Comparison of ENCODE assay signal across 10 mouse cellular contexts in the genomic region with DNA sequence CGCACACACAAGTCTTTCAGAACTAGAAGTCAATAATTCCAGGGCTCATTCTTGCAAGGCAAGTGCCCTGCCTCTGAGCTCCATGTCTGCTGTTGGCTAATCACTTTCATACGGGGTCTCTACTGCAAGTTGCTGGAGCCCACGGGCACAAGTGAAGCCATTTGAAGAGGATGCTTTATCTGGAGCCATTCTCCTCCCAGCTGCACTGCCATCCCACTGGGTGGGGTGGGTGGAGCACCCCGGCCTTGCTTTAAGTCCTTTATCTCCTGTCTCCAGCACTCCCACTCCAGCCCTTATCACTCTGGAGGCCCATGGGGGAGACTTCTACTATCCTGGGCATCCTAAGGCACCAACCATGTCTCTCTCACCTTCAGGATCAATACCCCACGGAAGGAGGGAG. TPM values are rescaled to one million over a fixed set of nuclear protein-coding genes. Genes with fewer than 3 reads are reported as not detected.
DNase-seq lines count a peak whose midpoint lies in the region; ATAC-seq and TF ChIP-seq lines count a peak whose summit lies in the region.
"Had no signal": no experiment of that assay in that cellular context is flagged by ENCODE, and none has a peak within 500 bp of the region (broad histone marks: within the 10 kb centered on the region; RNA-seq: fewer than 3 reads in every experiment).

No protein-coding gene starts in this region.

- peak overlapping the region; percentile 84 for H3K27ac ChIP-seq in MEL (ENCODE audit: control insufficient read depth, low read depth, low read length)
- H3K27ac ChIP-seq in hindbrain, embryonic 11.5 days (ENCODE audit: low read depth, low read length) = 0 out of 2 replicates have a peak overlapping the region, but pooled peaks have one; percentile 17
- no peak overlapping the region for H3K27ac ChIP-seq in midbrain, embryonic 11.5 days (ENCODE audit: low read depth, low read length)

- DNase-seq in heart, adult 11 months = peak; percentile 87
- no peak for DNase-seq in heart, adult 18-20 months
- peak; percentile 94 for DNase-seq in MEL (ENCODE audit: low read depth, low spot score)
- no peak for DNase-seq in hindbrain, embryonic 11.5 days (ENCODE audit: low spot score)
- DNase-seq in midbrain, embryonic 11.5 days (ENCODE audit: low spot score, missing footprints) = no peak
- DNase-seq in urinary bladder, adult 2 months (ENCODE audit: low spot score) = no peak
- no peak for DNase-seq in right cerebral cortex, postnatal 25 days
- DNase-seq in layer of hippocampus, postnatal 14 days (ENCODE audit: low spot score in 2 of 2) = no peak

- H3K4me1 ChIP-seq in MEL (ENCODE audit: control insufficient read depth in 1 of 2, insufficient read depth in 2 of 2, low read length in 2 of 2) = peaks cover 9 to 47% of the 10 kb centered on the region in 2 experiments
- H3K4me1 ChIP-seq in hindbrain, embryonic 11.5 days (replicated peaks; ENCODE audit: control insufficient read depth, insufficient read depth, low read length) = peaks cover 11% of the 10 kb centered on the region; the same call in 1 of the 2 replicates
- H3K4me1 ChIP-seq in midbrain, embryonic 11.5 days (ENCODE audit: control insufficient read depth, insufficient read depth, low read length) = peaks cover 18% of the 10 kb centered on the region

- no peak for TF ChIP-seq CTCF in MEL (IDR thresholded peaks at IDR 0.05 in 2 of 3, conservative IDR thresholded peaks at IDR 0.05 in 1 of 3; ENCODE audit: control insufficient read depth in 1 of 3, insufficient read depth in 1 of 3, low read depth in 2 of 3, low read length in 3 of 3, poor library complexity in 1 of 3, severe bottlenecking in 1 of 3)

- H3K79me2 ChIP-seq in MEL (ENCODE audit: control insufficient read depth, insufficient read depth, low read length, poor library complexity) = peaks cover 22% of the 10 kb centered on the region

- H3K4me2 ChIP-seq in hindbrain, embryonic 11.5 days (replicated peaks; ENCODE audit: low read depth, low read length) = peak overlapping the region; percentile 85
- H3K4me2 ChIP-seq in midbrain, embryonic 11.5 days = peak overlapping the region; percentile 85

- H3K9me3 ChIP-seq in MEL (replicated peaks; ENCODE audit: insufficient read depth, low read length) = no peaks in the 10 kb centered on the region
- no peaks in the 10 kb centered on the region for H3K9me3 ChIP-seq in hindbrain, embryonic 11.5 days (ENCODE audit: control insufficient read depth, low read length)
- H3K9me3 ChIP-seq in midbrain, embryonic 11.5 days (ENCODE audit: control insufficient read depth, low read length) = no peaks in the 10 kb centered on the region

- no peak for TF ChIP-seq RAD21 in MEL (IDR thresholded peaks at IDR 0.05; ENCODE audit: low read depth, low read length)

- H3K36me3 ChIP-seq in MEL (ENCODE audit: control insufficient read depth in 1 of 2, insufficient read depth in 2 of 2, low read length in 2 of 2) = peaks cover 4 to 38% of the 10 kb centered on the region in 2 experiments; a peak in 3 of 4 replicates
- 0 out of 2 replicates have a peak, but pooled peaks cover 2% of the 10 kb centered on the region for H3K36me3 ChIP-seq in hindbrain, embryonic 11.5 days (ENCODE audit: control insufficient read depth, insufficient read depth, low read length)
- H3K36me3 ChIP-seq in midbrain, embryonic 11.5 days (ENCODE audit: control insufficient read depth, insufficient read depth, low read length) = 0 out of 2 replicates have a peak, but pooled peaks cover 3% of the 10 kb centered on the region

- no peaks in the 10 kb centered on the region for H3K27me3 ChIP-seq in MEL (ENCODE audit: control insufficient read depth in 1 of 2, insufficient read depth in 2 of 2, low read length in 2 of 2)
- no peaks in the 10 kb centered on the region for H3K27me3 ChIP-seq in hindbrain, embryonic 11.5 days (ENCODE audit: control insufficient read depth, insufficient read depth, low read length)
- no peaks in the 10 kb centered on the region for H3K27me3 ChIP-seq in midbrain, embryonic 11.5 days (ENCODE audit: control insufficient read depth, insufficient read depth, low read length)

- TF ChIP-seq EP300 in MEL (IDR thresholded peaks at IDR 0.05; ENCODE audit: low read depth in 1 of 2, low read length in 2 of 2) = peak; percentile 91 to 95

- peak overlapping the region; percentile 91 for H3K9ac ChIP-seq in MEL (ENCODE audit: control insufficient read depth, low read depth, low read length, poor library complexity, severe bottlenecking)
- peak overlapping the region; percentile 97 for H3K9ac ChIP-seq in hindbrain, embryonic 11.5 days (ENCODE audit: low read depth, low read length)
- peak overlapping the region; percentile 99 for H3K9ac ChIP-seq in midbrain, embryonic 11.5 days (ENCODE audit: low read length)

- peak overlapping the region; percentile 65 to 73 for H3K4me3 ChIP-seq in MEL (ENCODE audit: control insufficient read depth in 1 of 2, insufficient read depth in 1 of 2, low read depth in 2 of 2, low read length in 2 of 2)
- peak overlapping the region; percentile 89 for H3K4me3 ChIP-seq in hindbrain, embryonic 11.5 days (ENCODE audit: low read depth, low read length)
- H3K4me3 ChIP-seq in midbrain, embryonic 11.5 days (ENCODE audit: low read depth, low read length) = peak overlapping the region; percentile 71

- peak; percentile 58 to 73; a peak in 2 of 4 replicates for TF ChIP-seq POLR2A in MEL (IDR thresholded peaks at IDR 0.05; ENCODE audit: control insufficient read depth in 1 of 2, insufficient read depth in 1 of 2, low read depth in 1 of 2, low read length in 2 of 2, poor library complexity in 1 of 2)

- WGBS in hindbrain, embryonic 11.5 days = 65% methylated on average over 5 of the region's 5 CpGs
- 72% methylated on average over 5 of the region's 5 CpGs for WGBS in midbrain, embryonic 11.5 days

- ATAC-seq in hindbrain, embryonic 11.5 days (ENCODE audit: low FRiP score) = no peak
- ATAC-seq in midbrain, embryonic 11.5 days (ENCODE audit: low FRiP score) = no peak

TF ChIP-seq in MEL, 35 proteins besides CTCF, POLR2A, EP300 and RAD21 (continues in another document):
- TF ChIP-seq POLR2AphosphoS5 (IDR thresholded peaks at IDR 0.05; ENCODE audit: borderline replicate concordance, low read depth, low read length) (no peak), ELF1 (IDR thresholded peaks at IDR 0.05; ENCODE audit: low read depth, low read length) (no peak), NELFE (IDR thresholded peaks at IDR 0.05; ENCODE audit: low read depth, low read length) (peak; percentile 55; the same call in 1 of the 2 replicates), SIN3A (IDR thresholded peaks at IDR 0.05; ENCODE audit: low read length) (peak; percentile 87), MAFK (IDR thresholded peaks at IDR 0.05; ENCODE audit: borderline replicate concordance, low read depth, low read length) (no peak), ZMIZ1 (IDR thresholded peaks at IDR 0.05; ENCODE audit: low read depth, low read length) (peak; percentile 58; the same call in 1 of the 2 replicates), USF1 (IDR thresholded peaks at IDR 0.05; ENCODE audit: low read depth, low read length) (no peak), TAL1 (IDR thresholded peaks at IDR 0.05; ENCODE audit: low read length) (peak; percentile 93)

RNA-seq across cellular contexts. Expression of a gene that starts 1.3 kb away (rescaled TPM):
- total RNA-seq in heart, adult 18-20 months (2021) = 10 to 100 TPM; 45.6 to 48.4 TPM
- total RNA-seq in MEL (2012; rRNA removed) = 105 TPM in 2 replicates
- polyA plus RNA-seq in MEL (2012; ENCODE audit: insufficient read depth in 1 of 2, insufficient read length in 2 of 2, low read depth in 1 of 2, low replicate concordance in 2 of 2, missing spikeins in 1 of 2) = 100 to 1,000 TPM in 1 of 2 experiments, not detected in 1; 109 TPM
- polyA plus RNA-seq in hindbrain, embryonic 11.5 days (2014; fragmentation: Nextera tagmentation; extraction: Ambion mirVana) = 98.5 and 104 TPM in 2 replicates
- polyA plus RNA-seq in midbrain, embryonic 11.5 days (2014; fragmentation: Nextera tagmentation; extraction: Ambion mirVana) = 113 and 121 TPM in 2 replicates
- polyA plus RNA-seq in urinary bladder, adult 2 months (2012; rRNA removed) = 49.4 and 49.5 TPM in 2 replicates
- total RNA-seq in layer of hippocampus, postnatal 14 days (2021) = 10 to 100 TPM; 34.3 to 34.4 TPM

RNA-seq across cellular contexts. Expression of a gene that starts 1.5 kb away (rescaled TPM):
- total RNA-seq in heart, adult 18-20 months (2021) = 100 to 1,000 TPM; 648 to 740 TPM
- 502 and 643 TPM in 2 replicates for total RNA-seq in MEL (2012; rRNA removed)
- 100 to 1,000 TPM; 679 to 773 TPM for polyA plus RNA-seq in MEL (2012; ENCODE audit: insufficient read depth in 1 of 2, insufficient read length in 2 of 2, low read depth in 1 of 2, low replicate concordance in 2 of 2, missing spikeins in 1 of 2)
- 1,367 and 1,409 TPM in 2 replicates for polyA plus RNA-seq in hindbrain, embryonic 11.5 days (2014; fragmentation: Nextera tagmentation; extraction: Ambion mirVana)
- polyA plus RNA-seq in midbrain, embryonic 11.5 days (2014; fragmentation: Nextera tagmentation; extraction: Ambion mirVana) = 1,298 and 1,349 TPM in 2 replicates
- 215 and 231 TPM in 2 replicates for polyA plus RNA-seq in urinary bladder, adult 2 months (2012; rRNA removed)
- 100 to 1,000 TPM; 417 to 431 TPM for total RNA-seq in layer of hippocampus, postnatal 14 days (2021)

RNA-seq across cellular contexts. Expression of a gene that starts 1.7 kb away (rescaled TPM):
- 1 to 10 TPM in 1 of 2 experiments, not detected in 1; 2.3 TPM for total RNA-seq in heart, adult 18-20 months (2021)
- 3.9 and 4.7 TPM in 2 replicates for total RNA-seq in MEL (2012; rRNA removed)
- not detected for polyA plus RNA-seq in MEL (2012; ENCODE audit: insufficient read depth in 1 of 2, insufficient read length in 2 of 2, low read depth in 1 of 2, low replicate concordance in 2 of 2, missing spikeins in 1 of 2)
- polyA plus RNA-seq in hindbrain, embryonic 11.5 days (2014; fragmentation: Nextera tagmentation; extraction: Ambion mirVana) = not detected in 2 replicates
- not detected in 2 replicates for polyA plus RNA-seq in midbrain, embryonic 11.5 days (2014; fragmentation: Nextera tagmentation; extraction: Ambion mirVana)
- not detected in 2 replicates for polyA plus RNA-seq in urinary bladder, adult 2 months (2012; rRNA removed)
- total RNA-seq in layer of hippocampus, postnatal 14 days (2021) = not detected
- polyA plus RNA-seq: C2C12; small intestine, adult 2 months had no signal

RNA-seq across cellular contexts. Expression of a gene that starts 7.6 kb away (rescaled TPM):
- total RNA-seq in heart, adult 18-20 months (2021) = 10 to 100 TPM; 11.0 to 13.9 TPM
- 49.6 and 72.7 TPM in 2 replicates for total RNA-seq in MEL (2012; rRNA removed)
- polyA plus RNA-seq in MEL (2012; ENCODE audit: insufficient read depth in 1 of 2, insufficient read length in 2 of 2, low read depth in 1 of 2, low replicate concordance in 2 of 2, missing spikeins in 1 of 2) = 10 to 100 TPM in 1 of 2 experiments, not detected in 1; 41.6 TPM
- polyA plus RNA-seq in hindbrain, embryonic 11.5 days (2014; fragmentation: Nextera tagmentation; extraction: Ambion mirVana) = 6.2 and 6.4 TPM in 2 replicates
- polyA plus RNA-seq in midbrain, embryonic 11.5 days (2014; fragmentation: Nextera tagmentation; extraction: Ambion mirVana) = 3.4 and 4.5 TPM in 2 replicates
- 97.4 and 121 TPM in 2 replicates for polyA plus RNA-seq in urinary bladder, adult 2 months (2012; rRNA removed)
- 10 to 100 TPM; 45.5 to 54.7 TPM for total RNA-seq in layer of hippocampus, postnatal 14 days (2021)

RNA-seq across cellular contexts. Expression of a gene that starts 19.5 kb away (rescaled TPM):
- total RNA-seq in heart, adult 18-20 months (2021) = 1 to 10 TPM; 2.7 TPM
- total RNA-seq in MEL (2012; rRNA removed) = 10.5 and 11.5 TPM in 2 replicates
- polyA plus RNA-seq in MEL (2012; ENCODE audit: insufficient read depth in 1 of 2, insufficient read length in 2 of 2, low read depth in 1 of 2, low replicate concordance in 2 of 2, missing spikeins in 1 of 2) = 10 to 100 TPM in 1 of 2 experiments, not detected in 1; 17.5 TPM
- 9.5 and 10.3 TPM in 2 replicates for polyA plus RNA-seq in hindbrain, embryonic 11.5 days (2014; fragmentation: Nextera tagmentation; extraction: Ambion mirVana)
- polyA plus RNA-seq in midbrain, embryonic 11.5 days (2014; fragmentation: Nextera tagmentation; extraction: Ambion mirVana) = 11.4 and 11.8 TPM in 2 replicates
- 26.9 and 28.5 TPM in 2 replicates for polyA plus RNA-seq in urinary bladder, adult 2 months (2012; rRNA removed)
- total RNA-seq in layer of hippocampus, postnatal 14 days (2021) = 1 to 10 TPM; 7.6 to 9.0 TPM

Comparison
In these comparisons a context has a peak if more than half of its experiments do, and no peak if none do; other contexts are left out.
1. DNase-seq: peak in heart, adult 11 months (single experiment) and MEL (single experiment); none in heart, adult 18-20 months (0 of 2), hindbrain, embryonic 11.5 days (single experiment), midbrain, embryonic 11.5 days (single experiment), urinary bladder, adult 2 months (single experiment), right cerebral cortex, postnatal 25 days (single experiment) and layer of hippocampus, postnatal 14 days (0 of 2).
2. Peak in every context shown above with its lines, with median percentiles within 50 percentile points of each other: H3K4me3 ChIP-seq and H3K9ac ChIP-seq.